Mouse (Mus musculus) ES-CJ7 (cell line): ENCODE data around the gene Mpc1.
A peak's percentile ranks its signal among the peaks of the same experiment; 100 is the strongest.
"Not testable (repeated sequence)": the region's sequence is repeated elsewhere in the genome, so short reads cannot be mapped to it uniquely, and the experiment has no call there.

ENCODE experiments used
- DNase-seq: peaks from one replicate; pipeline ENCODE4 v3.0.0; 2011; ENCODE audit warnings: low read depth, low spot score

Mpc1 gene

GRCm38 (mm10) chr17:8328511-8329174 is 45.9 kb downstream of the Mpc1 start:
- DNase-seq, result peak; percentile 58

- DNase-seq, result no peak
These were observed 47.9 kb downstream of the Mpc1 start for GRCm38 (mm10) chr17:8330602-8331001.

GRCm38 (mm10) chr17:8337159-8337558 is 54.5 kb downstream of the Mpc1 start, which contains the start of gene Prr18:
TSS of gene Prr18 (plus strand) at chr17:8337459.
- DNase-seq, result not testable (repeated sequence)

GRCm38 (mm10) chr17:8339666-8340374 is 57.1 kb downstream of the Mpc1 start:
- no peak for DNase-seq

GRCm38 (mm10) chr17:8340407-8341359 is 58.0 kb downstream of the Mpc1 start:
- DNase-seq, result peak; percentile 22

GRCm38 (mm10) chr17:8341360-8341963 is 58.8 kb downstream of the Mpc1 start:
- no peak for DNase-seq

- DNase-seq, result no peak
These were observed 60.0 kb downstream of the Mpc1 start for GRCm38 (mm10) chr17:8342706-8343105.

GRCm38 (mm10) chr17:8343416-8343815 is 60.7 kb downstream of the Mpc1 start:
- no peak for DNase-seq
